Mouse (Mus musculus): ENCODE measurements at regions not wholly inside any gene's neighbourhood (a gene's known extent, or its start where the extent isn't known, plus 50 kb on each side); places are given as distances from the start of the nearest gene placed in this dataset.

GRCm38 (mm10) chr8:8984159-8984828, 294.0 kb upstream of the Arglu1 start:
- ATAC-seq (replicated peaks; ENCODE audit: poor library complexity) = no peak

- peak; percentile 53 for ATAC-seq (replicated peaks; ENCODE audit: poor library complexity)
These were observed 292.9 kb upstream of the Arglu1 start for GRCm38 (mm10) chr8:8983133-8983661.

- no peak for ATAC-seq (replicated peaks; ENCODE audit: poor library complexity)
These were observed 288.6 kb upstream of the Arglu1 start for GRCm38 (mm10) chr8:8978969-8979368.

- ATAC-seq (replicated peaks; ENCODE audit: poor library complexity) = no peak
These were observed 283.4 kb upstream of the Arglu1 start for GRCm38 (mm10) chr8:8973769-8974168.

GRCm38 (mm10) chr8:8973334-8973733, 283.0 kb upstream of the Arglu1 start:
- peak; percentile 69 for ATAC-seq (replicated peaks; ENCODE audit: poor library complexity)

GRCm38 (mm10) chr8:8970776-8971175, 280.5 kb upstream of the Arglu1 start:
- no peak for ATAC-seq (replicated peaks; ENCODE audit: poor library complexity)

GRCm38 (mm10) chr8:8970346-8970745, 280.0 kb upstream of the Arglu1 start:
- no peak for ATAC-seq (replicated peaks; ENCODE audit: poor library complexity)

GRCm38 (mm10) chr8:8969112-8969950, 279.0 kb upstream of the Arglu1 start:
- ATAC-seq (replicated peaks; ENCODE audit: poor library complexity) = peak; percentile 65

GRCm38 (mm10) chr8:8966658-8967048, 276.3 kb upstream of the Arglu1 start:
- no peak for ATAC-seq (replicated peaks; ENCODE audit: poor library complexity)

GRCm38 (mm10) chr8:8965983-8966657, 275.8 kb upstream of the Arglu1 start:
- no peak for ATAC-seq (replicated peaks; ENCODE audit: poor library complexity)

GRCm38 (mm10) chr8:8960221-8960620, 269.9 kb upstream of the Arglu1 start:
- ATAC-seq (replicated peaks; ENCODE audit: poor library complexity) = no peak

GRCm38 (mm10) chr8:8959787-8960093, 269.4 kb upstream of the Arglu1 start:
- ATAC-seq (replicated peaks; ENCODE audit: poor library complexity) = no peak

- peak; percentile 59 for ATAC-seq (replicated peaks; ENCODE audit: poor library complexity)
These were observed 268.9 kb upstream of the Arglu1 start for GRCm38 (mm10) chr8:8959021-8959786.

GRCm38 (mm10) chr8:8958140-8958539, 267.8 kb upstream of the Arglu1 start:
- peak; percentile 45; the same call in 1 of the 2 replicates for ATAC-seq (replicated peaks; ENCODE audit: poor library complexity)

GRCm38 (mm10) chr8:8952212-8952611, 261.9 kb upstream of the Arglu1 start:
- peak; percentile 81 for ATAC-seq (replicated peaks; ENCODE audit: poor library complexity)

- ATAC-seq (replicated peaks; ENCODE audit: poor library complexity) = peak; percentile 35; the same call in 1 of the 2 replicates
These were observed 260.9 kb upstream of the Arglu1 start for GRCm38 (mm10) chr8:8951186-8951585.

- ATAC-seq (replicated peaks; ENCODE audit: poor library complexity) = no peak
These were observed 257.3 kb upstream of the Arglu1 start for GRCm38 (mm10) chr8:8947516-8948161.

GRCm38 (mm10) chr8:8942991-8943390, 252.7 kb upstream of the Arglu1 start:
- no peak for ATAC-seq (replicated peaks; ENCODE audit: poor library complexity)

GRCm38 (mm10) chr8:8940899-8941298, 250.6 kb upstream of the Arglu1 start:
- no peak for ATAC-seq (replicated peaks; ENCODE audit: poor library complexity)

- ATAC-seq (replicated peaks; ENCODE audit: poor library complexity) = no peak
These were observed 248.2 kb upstream of the Arglu1 start for GRCm38 (mm10) chr8:8938536-8938935.

All from megakaryocyte progenitor cell, adult 5-6 weeks (primary cell).